Mouse (Mus musculus) megakaryocyte, embryonic 14.5 days (primary cell): ENCODE measurements around the gene Lyst.

Source experiments
- FLI1 ChIP-seq: IDR thresholded peaks from 2 replicates; pipeline ENCODE4 v1.6.1; 2012; ENCODE audit warnings: low read length, inconsistent platforms, mixed read lengths
- GATA1 ChIP-seq: IDR thresholded peaks from 3 replicates; pipeline ENCODE4 v1.6.1; 2012; ENCODE audit warnings: mixed read lengths, low read length, inconsistent platforms, borderline replicate concordance

DNA sequence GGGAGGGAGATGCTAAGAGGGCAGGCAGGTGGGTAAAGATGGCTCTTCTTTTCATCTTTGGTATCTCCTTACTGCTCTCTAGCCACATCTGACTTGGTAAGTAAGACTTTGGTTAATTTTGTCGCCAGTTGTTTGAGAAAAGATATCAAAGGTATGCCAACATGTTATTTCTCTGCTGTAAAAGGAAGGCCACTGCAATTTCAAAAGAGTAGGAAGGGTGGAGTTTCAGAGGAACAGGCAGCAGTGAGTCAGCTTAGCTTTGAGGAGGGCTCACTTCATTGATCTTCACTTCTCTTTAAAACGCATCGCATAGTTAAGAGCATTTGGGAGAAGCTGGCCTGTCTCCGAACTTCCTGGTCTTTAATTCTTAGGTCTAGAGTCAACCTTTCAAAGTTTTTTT lies 8.2 kb upstream of the Lyst start:
- no peak for TF ChIP-seq GATA1
- TF ChIP-seq FLI1, result no peak
